Mouse (Mus musculus) cerebellum, adult 2 months (tissue): ENCODE results near the gene Ttll1.

Experiments
- CTCF ChIP-seq: fragments of 200-500 bp; IDR thresholded peaks from 2 replicates; pipeline ENCODE4 v1.5.1; 2011; ENCODE audit warnings: low read depth, mild to moderate bottlenecking, control low read depth, low read length, moderate library complexity, borderline replicate concordance; ENCODE audit not compliant: insufficient read depth
- POLR2A ChIP-seq: fragments of 200-500 bp; IDR thresholded peaks from 2 replicates; pipeline ENCODE4 v1.6.1; 2011; ENCODE audit warnings: low read length, control low read depth, borderline replicate concordance; ENCODE audit not compliant: insufficient read depth

- TF ChIP-seq CTCF (no peak), POLR2A (no peak)
Observed at GRCm38 (mm10) chr15:83454419-83454818, 56.3 kb downstream of the Ttll1 start.
